Mouse (Mus musculus) embryo, embryonic 10.5 days (tissue): ENCODE results near the gene Itm2b.

Source experiments
- DNase-seq: peaks from one replicate; pipeline ENCODE4 v3.0.0-alpha.2; 2015; ENCODE audit warnings: low spot score

Gene Itm2b

DNA sequence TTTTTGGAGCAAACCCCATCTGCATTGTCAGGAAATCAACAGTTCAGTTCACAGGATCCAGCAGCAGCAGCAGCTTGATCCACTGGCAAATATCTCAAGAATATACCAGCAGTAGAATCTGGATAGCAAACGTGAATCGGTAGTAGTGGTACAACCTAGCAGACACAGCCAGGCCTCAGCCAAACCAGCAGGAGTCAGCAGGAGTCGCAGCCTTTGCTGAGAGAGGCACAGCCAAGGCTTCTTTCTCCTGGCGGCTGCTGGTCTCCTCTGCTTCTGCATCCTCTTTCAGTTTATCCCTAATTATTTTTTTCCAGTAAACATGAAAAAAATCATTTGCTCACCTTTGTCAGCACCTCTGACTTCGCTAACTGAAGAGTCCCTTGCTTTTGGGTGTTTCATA lies 10.7 kb upstream of the Itm2b start:
- DNase-seq = no peak

DNA sequence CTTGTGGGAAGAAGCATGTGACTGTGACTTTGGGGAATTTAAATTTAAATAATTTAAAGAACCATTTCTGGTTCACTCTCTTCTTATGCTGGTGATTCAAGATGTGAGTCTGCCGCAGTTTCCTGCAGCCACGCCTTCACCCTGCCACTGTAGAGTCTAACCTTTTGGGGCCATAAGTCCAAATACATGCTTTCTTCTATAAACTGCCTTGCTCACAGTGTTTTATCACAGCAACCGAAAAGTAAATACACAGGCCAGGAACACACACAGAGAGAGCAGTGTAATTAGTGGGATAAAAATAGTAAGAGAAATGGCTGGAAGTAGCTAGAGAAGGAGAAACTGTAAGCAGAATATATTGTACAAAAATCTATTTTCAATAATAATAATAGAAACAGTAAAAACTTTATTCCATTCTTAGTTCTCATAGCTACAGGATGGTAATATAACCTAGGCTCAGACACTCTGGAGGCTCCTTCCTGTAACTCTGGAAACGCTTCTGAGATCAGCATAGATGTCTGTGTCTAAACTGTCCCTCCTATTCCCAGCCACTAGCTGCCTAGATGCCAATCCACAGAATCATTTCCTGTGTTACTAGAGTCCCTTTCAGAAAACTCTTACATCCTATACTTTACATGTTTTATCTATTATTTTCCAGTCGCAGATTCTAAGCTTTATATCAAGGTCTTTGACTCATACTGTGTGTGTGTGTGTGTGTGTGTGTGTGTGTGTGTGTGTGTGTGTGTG lies 9.3 kb upstream of the Itm2b start:
- DNase-seq = no peak

DNA sequence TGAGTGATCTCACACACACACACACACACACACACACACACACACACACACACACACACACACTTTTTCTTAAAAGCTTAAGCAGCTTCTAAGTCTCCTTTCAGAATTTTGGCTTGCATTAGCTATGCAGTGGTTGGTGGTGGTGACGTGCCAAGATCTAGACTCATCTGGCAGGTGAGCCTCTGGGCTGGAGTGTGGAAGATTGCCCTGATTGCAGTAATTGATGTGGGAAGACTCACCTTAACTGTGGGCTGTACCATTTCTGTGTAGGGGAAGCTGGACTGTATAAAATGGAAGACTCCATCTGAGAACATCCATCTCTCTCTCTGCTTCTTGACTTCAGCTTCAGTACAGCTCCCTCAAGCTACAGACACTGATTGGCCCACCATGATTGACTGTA lies 6.4 kb upstream of the Itm2b start:
- DNase-seq = no peak

DNA sequence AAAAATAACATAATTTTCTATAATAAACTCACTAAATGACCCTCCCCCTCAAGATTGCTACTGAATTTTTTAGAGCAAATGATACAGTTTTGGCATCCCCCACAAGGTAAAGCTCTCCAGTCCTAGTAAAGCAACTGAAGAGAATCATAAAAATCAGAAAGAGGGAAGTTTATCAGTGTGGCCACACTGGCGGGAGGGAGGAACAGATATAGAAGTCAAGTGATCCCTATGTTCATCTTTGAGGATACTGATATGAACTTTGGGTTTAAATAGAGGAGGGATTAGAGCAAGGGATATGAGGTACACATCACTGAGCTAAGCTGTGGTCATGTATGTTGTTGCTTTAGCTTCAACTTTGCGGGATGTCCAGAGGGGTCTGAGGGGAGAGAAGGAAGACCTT lies 5.1 kb upstream of the Itm2b start:
- no peak for DNase-seq

DNA sequence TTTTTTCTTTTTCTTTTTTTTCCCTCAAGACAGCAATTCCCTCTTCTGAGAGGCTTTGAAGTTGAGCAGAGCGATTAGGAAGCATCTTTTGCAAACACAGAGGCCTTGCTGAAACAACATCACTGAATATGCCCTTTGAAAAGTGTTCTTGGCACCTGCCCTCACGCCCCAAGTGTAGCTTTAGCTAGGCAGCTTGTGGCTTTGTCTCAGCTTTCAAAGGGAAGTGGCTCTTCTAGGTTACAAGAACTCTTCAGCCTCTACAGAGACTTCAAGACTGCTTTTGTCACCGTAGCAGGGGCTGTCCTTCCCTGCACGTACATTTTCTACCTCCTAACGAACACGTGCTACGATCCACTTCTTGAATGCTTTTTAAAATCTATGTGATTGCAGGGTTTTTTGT lies 4.0 kb upstream of the Itm2b start:
- peak; percentile 42 for DNase-seq

DNA sequence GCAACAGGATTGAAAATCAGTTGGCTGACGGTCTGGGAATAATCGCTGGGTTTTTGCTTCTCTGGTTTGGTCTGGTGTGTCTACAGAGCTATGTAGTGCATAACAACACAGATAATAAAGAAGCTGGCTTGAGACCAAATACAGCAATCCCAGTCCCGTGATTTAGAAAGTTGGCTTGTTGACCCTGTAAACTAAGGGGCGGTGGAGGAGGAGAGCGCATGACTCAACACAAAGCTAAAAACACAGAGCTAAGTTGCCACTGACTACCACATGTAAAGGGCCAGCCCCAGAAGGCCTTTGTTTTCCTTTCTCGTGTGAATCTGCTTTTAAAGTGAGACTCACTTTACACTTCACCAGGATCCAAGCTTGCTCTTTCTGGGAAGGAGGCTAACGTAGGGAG lies 3.5 kb upstream of the Itm2b start:
- DNase-seq = peak; percentile 28

DNA sequence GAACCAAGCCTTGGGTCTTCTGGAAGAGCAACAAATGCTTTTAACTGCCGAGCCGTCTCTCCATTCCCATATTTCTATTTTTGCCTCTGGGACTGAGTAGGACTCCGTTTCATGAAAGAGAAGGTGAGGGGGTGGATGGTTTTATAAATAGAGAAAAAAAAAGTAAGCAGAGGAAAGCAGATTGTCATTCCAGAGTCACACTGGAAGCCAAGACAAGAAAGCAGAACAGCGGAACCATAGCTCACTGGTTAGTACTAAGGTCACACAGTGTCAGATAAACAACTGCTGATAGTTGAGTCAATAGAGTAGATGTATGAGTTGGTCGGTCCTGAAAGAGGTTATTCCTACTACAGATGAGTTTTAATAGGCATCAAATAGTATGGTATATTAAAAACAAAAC lies 1.4 kb upstream of the Itm2b start:
- no peak for DNase-seq

DNA sequence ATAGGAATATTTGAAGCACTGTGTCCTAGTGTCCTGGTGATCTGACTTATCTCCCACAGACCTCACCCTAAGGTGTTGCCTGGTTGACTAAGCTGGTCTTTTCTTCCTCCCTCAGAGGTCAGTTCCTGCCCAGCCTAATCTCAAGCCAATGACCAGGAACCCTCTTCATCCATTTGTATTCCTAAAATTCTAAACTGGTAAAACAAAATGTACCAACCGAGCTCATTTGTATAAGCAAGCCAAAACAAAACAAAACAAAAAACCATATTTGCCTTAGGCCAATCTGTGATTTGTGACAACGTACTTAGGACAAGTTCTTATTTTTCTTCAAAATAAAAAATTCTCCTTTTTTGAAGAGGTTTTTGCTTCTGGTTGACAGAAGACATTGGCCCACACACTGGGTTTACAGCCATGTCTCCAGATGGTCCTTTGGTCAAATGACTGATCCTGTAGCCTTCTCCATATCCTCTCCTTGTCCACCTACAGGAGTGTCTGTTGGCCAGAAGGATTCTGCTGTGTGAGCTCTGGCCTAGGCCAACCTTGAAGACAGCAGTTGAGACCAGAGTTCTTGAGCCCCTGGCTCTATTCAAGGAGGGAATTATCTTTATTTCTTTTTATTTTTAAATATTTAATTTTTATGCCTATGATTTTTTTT lies 758 bp upstream of the Itm2b start:
- DNase-seq = peak; percentile 12

DNA sequence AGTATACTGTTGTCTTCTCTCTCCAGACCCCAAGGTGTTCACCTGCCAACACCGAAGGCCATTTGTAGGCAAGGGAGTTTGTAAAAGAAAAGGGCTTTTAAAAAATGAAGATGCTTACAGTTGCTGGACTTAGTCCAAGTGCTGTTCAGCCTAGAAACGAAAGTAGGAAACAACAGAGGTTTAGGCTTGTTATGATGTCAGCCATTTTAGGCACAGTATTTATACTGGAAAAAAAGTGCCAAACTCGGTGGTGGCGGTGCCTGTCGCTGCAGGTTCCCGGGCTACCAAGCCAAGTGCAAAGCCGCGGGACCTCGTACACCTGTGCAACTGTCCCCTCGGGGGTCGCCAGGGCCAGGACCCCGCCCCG lies 560 bp downstream of the Itm2b start:
- peak; percentile 51 for DNase-seq

DNA sequence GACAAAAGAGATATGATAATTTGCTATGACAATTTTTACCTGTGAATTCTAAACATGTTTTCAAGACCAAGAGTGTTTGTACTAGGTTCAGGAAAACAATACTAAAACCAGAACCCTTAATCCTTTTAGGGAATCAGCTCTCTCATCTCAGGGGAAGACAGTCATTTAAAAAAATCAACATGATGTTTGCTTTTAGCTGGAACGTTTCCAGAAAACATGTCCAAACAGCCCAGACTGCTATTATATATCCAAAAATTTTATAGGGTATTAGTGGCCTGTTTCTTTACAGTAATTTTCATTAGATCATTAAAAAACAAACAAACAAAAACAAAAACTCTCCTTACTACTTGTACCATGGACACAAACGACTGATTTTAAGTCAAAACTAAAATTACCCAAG lies 1.3 kb downstream of the Itm2b start:
- no peak for DNase-seq

DNA sequence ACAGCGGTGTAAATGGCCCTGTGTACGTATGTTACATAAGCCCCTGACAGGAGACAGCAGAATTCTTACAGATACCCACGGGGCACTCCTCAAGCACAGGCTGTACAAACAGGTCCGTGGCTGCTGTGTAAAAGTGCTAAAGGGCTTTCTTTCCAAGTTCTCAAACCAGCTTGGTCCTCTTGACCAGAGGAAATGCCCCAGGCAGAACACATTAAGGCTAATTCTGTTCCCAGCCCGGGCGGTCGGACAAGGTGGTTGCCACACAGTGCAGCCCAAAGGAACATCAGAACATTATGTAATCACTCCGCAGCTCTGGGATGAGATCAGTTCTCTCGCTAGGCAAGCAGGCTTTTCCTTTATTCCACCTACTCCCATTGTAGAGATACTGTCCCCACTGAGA lies 2.4 kb downstream of the Itm2b start:
- no peak for DNase-seq

DNA sequence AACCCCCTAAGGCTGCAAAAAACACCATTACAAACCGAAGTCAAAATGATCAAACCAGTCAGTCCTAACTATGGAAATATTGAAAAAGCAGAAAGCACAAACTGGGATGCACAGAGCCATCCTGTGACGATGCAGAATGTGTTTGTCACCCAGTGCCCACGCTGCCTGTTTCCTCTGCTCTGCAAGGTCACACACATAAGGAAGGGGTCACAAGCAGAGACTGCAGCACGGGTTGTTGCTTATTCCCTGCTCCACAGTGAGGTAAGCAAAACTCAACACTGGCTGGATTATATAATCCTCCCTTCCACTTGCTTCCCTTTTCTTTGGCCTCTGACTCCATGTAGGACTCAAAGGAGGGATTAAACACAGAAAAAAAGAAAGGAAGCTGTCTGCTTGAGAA lies 3.5 kb downstream of the Itm2b start:
- no peak for DNase-seq

DNA sequence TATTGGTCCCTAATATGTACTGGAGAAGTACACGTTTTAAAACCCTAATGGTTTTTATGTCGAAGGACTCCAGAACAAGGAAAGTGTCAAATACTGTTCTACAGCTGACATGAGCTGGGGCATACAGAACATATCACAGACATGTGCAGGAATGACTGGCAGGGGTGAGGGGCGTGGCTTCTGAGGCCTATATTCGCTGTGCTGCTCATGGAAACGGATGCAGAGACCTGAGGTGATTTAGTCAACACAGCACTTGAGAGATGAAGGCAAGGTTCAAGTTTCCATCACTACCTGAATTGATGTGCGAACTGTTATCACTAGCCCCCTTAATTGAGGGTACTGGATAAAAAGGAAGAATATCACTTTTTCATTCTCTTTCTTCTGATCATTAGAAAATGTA lies 7.3 kb downstream of the Itm2b start:
- no peak for DNase-seq

DNA sequence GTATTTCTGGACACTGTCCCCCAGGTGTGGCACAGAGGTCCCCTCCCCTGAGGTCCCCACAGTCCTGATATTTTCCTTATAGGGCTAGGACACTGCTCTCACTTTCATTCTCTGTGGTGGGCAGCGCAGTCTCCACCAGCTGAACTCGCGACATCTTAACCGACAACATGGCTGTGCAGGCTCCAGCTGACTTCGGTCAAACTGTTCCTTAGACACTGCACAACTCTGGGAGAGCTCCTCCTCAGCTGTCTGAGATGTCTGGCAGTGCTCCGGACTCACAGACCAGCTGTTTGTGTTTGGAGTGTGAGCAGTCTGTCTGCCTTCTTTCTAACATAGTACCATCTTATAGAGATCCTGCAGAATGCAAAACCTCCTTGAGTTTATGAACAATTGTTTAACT lies 8.2 kb downstream of the Itm2b start:
- no peak for DNase-seq

DNA sequence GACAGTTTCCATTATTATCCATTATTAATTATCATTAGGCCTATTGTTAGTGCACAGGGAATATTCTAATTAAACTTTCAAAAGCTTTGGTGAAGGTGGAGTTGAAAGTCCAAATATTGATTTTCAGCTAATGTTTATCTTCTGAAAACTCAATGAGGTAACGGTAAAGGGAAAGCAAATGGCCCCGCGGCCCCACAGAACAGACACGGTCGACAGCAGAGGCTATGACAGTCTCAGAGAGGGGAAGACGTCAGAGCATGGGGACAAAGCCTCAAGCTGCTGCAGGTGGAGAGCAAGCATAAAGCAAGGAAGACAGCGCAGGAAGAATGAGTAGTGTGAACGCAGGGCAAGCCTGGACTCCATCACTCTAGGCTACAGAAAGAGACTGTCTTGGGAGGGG lies 9.2 kb downstream of the Itm2b start:
- DNase-seq = peak; percentile 9

DNA sequence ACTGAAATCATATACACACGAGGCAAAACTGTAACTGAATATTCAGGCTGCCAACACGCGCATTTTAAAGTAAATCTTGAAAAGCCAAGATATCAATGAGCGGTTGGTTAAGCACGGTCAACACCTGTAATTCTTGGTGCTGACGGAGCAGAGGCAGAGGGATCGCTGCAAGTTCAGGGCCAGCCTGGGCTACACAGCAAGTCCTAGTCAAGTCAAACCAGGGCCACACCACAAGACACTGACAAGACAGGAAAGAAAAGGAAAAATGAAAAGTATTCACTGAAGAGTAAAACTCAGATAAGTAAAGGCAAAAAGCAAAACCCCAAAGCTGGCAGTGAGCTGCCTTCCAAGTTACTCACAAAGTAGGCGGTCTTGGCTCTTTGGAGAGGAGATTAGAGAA lies 9.6 kb downstream of the Itm2b start:
- no peak for DNase-seq

DNA sequence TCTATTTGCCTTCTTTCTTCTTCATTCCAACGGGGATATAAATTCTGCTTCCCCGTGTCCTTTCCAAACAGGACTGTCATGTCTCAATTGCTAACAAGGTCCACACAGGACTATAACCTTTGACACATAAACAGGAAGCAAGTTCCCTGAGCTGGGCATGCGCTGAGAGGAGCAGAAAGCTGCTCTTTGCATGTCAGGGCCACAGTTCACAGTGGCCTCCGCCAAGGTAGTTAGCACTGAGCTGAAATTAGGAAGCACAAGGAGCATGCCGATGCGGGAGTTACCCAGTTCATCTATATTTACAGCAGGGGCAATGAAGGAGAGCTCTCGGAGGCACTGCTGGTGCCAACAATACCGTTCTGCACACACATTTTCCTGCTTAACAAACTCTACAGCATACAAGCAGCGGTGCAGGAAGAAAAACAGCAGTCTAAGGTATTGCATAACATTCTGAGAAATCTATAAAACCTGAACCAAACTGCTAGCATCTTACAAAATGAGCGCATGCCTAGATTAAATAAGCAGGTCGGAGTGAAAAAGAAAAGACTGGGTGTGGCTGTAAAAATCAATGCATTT lies 10.7 kb downstream of the Itm2b start:
- peak; percentile 21 for DNase-seq

DNA sequence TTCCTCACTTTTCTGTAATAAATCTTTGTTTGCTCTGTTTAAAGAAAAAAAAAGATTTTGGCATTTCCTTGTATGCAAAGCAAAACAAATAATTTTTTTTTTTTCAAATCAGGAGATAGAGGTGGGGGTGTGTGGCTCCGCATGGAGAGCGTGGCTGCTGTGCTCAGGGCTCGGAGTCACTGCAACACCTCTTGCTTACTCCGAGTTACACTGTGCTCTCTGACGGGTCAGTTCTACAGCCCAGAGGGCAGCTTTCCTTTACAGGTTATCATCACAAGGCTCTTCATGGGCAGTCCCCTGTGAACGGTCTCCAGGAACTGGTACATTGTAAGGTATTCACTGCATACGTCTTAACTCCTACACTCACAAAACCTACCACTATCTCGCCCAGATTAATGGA lies 11.5 kb downstream of the Itm2b start:
- DNase-seq = no peak

DNA sequence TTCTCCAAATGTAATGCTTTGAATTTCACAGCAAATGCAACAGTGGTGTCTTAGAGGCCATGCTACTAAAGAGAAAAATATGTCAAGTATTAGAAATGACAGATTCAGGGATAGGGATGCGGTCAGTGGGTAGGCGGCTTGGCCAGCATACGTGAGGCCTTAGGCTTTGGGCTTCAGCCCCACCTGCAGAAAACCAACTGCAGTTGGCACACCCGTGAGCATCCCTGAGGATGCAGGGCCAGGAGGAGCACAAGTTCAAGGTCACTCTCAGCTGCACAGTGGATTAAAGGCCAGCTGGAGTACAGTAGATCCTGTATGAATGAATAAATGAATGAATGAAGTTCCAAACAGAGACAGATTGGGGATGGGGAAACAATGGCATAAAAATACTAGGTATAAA lies 12.1 kb downstream of the Itm2b start:
- no peak for DNase-seq

DNA sequence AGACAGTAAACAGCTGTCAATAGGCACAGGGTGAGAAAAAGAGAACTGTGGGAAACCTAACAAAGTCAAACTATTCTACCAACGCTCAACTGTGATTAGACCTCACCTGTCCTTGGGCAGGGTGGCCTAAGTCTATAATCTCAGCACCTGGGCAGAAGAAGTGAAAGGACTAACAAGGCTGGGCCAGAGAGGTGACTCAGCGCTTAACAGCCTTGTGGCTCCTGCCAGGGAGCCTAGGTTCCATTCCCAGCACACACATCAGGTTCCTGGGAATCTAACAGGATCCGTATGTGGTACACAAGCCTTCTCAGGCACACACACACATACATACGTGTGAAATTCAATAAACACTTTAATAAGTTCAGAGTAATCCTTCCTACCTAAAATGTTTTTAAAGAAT lies 13.5 kb downstream of the Itm2b start:
- DNase-seq = no peak

DNA sequence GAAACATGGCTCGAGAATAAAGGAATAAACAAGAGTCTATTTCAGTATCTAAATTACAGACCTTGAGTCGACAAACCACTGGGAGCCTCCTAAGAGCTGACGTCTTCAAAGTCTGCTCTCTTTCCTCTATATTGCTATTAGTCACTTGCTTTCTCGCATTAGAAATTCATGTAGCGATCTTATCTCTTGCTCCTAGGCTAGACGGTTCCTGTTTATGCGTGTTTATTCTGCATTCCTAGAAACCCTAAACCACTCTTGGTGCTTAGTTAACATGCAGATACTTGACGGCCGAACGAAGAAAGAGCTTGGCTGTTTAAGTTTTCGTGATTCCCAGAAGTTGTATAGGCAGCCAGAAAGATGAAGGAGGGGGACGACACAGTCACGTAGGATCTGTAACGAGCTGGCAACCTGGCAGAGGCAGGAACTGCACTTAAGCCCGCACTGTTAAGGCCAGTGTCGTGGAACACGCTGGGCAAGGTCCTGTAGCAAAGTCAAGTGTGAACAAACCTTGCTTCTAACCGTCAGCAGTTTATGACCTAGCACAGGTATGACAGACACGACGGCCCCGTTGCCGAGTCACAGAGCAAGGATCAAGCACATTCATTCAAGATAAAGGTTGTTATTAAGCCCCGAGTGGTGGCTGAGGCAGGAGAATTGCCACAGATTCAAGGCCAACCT lies 14.3 kb downstream of the Itm2b start:
- no peak for DNase-seq

DNA sequence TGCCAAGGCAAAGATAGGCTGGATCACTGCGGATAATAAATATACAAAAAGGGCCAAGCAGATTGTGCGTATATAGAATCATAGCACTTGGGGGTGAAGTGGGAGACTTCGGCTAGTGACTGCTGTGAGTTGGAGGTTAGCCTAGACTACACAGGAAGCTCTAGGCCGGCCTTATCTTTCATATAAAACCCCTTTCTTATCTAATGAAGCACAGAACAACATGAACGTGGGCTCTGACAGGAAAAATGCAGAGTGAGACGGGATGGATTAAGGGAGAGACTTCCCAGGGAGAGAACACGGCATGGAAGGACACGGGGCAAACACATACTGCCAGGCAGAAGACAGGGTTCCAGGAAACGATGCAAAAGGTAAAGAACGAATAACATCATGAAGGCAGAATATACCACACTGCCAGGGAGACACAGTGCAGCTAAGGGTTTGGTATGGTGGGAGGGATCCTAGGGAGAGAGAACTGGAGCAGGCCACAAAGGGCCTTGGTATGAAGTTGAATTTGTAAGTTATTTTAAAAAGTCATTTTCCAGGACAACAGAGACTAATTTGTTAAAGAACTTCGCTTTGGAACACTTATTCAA lies 14.9 kb downstream of the Itm2b start:
- no peak for DNase-seq

DNA sequence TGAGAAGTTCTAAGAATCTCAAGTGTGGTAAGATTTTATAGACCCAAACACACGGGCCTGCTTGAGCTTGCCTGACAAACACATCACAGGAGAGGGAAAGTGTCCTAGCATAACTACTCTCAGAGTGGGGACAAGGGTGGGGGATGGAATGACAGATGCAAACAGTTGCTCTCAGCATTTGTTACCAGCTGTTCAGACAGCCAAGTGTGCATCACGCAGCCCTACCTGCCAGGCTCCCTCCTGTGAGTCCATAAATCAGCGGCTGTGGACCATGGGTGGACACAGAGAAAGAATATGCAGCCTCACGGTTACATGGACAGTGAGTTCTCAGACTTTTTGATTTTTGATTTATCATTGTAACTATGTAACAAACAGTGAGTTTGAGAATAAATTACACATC lies 15.5 kb downstream of the Itm2b start:
- DNase-seq = no peak
